Comparison of ENCODE assay signal across 22 mouse cellular contexts in the genomic region with DNA sequence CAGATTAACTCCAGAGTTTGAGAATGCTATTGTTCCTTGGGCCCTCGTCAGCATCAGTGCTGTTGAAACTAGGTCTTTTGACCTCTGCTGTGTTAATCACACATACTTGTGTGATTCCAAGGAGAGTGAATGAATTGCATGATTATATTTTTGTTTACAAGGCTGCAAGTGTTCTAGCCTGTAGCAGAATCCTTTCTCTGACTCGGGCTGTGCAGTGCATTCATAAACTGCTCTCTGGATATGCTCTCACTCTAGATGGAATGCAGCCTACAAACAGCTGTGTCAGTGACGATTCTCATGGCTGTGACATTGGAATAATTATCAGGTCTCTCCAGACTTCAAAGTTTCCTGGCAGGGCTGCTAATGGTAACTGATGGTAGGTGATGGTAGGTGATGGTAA.
DNase-seq lines count a peak whose midpoint lies in the region; ATAC-seq and TF ChIP-seq lines count a peak whose summit lies in the region.
"Had no signal": no experiment of that assay in that cellular context is flagged by ENCODE, and none has a peak within 500 bp of the region (broad histone marks: within the 10 kb centered on the region; RNA-seq: fewer than 3 reads in every experiment).

No protein-coding gene starts in this region.

- H3K9me3 ChIP-seq in heart, embryonic 10.5 days: no peaks in the 10 kb centered on the region
- H3K9me3 ChIP-seq in forebrain, embryonic 14.5 days (replicated peaks; ENCODE audit: control insufficient read depth, low read length): no peaks in the 10 kb centered on the region
- H3K9me3 ChIP-seq in midbrain, embryonic 16.5 days (replicated peaks; ENCODE audit: control insufficient read depth, low read length, poor library complexity, severe bottlenecking): no peaks in the 10 kb centered on the region
- H3K9me3 ChIP-seq: hindbrain, embryonic 10.5 days had no signal

- 38% methylated on average over 3 of the region's 3 CpGs for WGBS in heart, embryonic 10.5 days
- WGBS in forebrain, embryonic 14.5 days: 8% methylated on average over 3 of the region's 3 CpGs
- WGBS in midbrain, embryonic 16.5 days: 14% methylated on average over 3 of the region's 3 CpGs

- no peaks in the 10 kb centered on the region for H3K36me3 ChIP-seq in heart, embryonic 10.5 days
- H3K36me3 ChIP-seq in forebrain, embryonic 14.5 days (ENCODE audit: control insufficient read depth, insufficient read depth, low read length): no peaks in the 10 kb centered on the region
- H3K36me3 ChIP-seq in midbrain, embryonic 16.5 days (ENCODE audit: control insufficient read depth, insufficient read depth, low read length): no peaks in the 10 kb centered on the region
- H3K36me3 ChIP-seq: hindbrain, embryonic 10.5 days had no signal

- no peak overlapping the region for H3K9ac ChIP-seq in forebrain, embryonic 14.5 days (ENCODE audit: low read length)
- H3K9ac ChIP-seq in midbrain, embryonic 16.5 days (ENCODE audit: low read depth, low read length): no peak overlapping the region

- intact Hi-C loops in heart, postnatal 10 days (cut with DNase I): no loop called here

- TF ChIP-seq POLR2A in brain, embryonic 14.5 days (IDR thresholded peaks at IDR 0.05; ENCODE audit: borderline replicate concordance, extremely low read depth, insufficient read depth, insufficient read length, poor library complexity, severe bottlenecking): no peak

- H3K4me3 ChIP-seq in heart, embryonic 10.5 days: no peak overlapping the region
- no peak overlapping the region for H3K4me3 ChIP-seq in forebrain, embryonic 14.5 days (ENCODE audit: low read depth, low read length)
- no peak overlapping the region for H3K4me3 ChIP-seq in midbrain, embryonic 16.5 days (ENCODE audit: low read depth, low read length)
- H3K4me3 ChIP-seq: heart, adult 2 months; hindbrain, embryonic 10.5 days; left cerebral cortex, adult 2 months had no signal

- DNase-seq in heart, postnatal 10 days: peak; percentile 6 to 11
- DNase-seq in heart, embryonic 10.5 days (ENCODE audit: low spot score): no peak
- peak; percentile 61 for DNase-seq in brain, embryonic 14.5 days (ENCODE audit: low read depth)
- peak; percentile 47 for DNase-seq in forebrain, embryonic 14.5 days (ENCODE audit: low spot score)
- no peak for DNase-seq in adrenal gland, postnatal 4 days (ENCODE audit: low spot score in 2 of 2)
- no peak for DNase-seq in spleen, postnatal 10 days (ENCODE audit: low spot score in 2 of 2)
- DNase-seq: adrenal gland, adult 2 months; cerebellum, adult 11 months; cerebellum, postnatal 14 days; gastrocnemius, postnatal 10 days; heart, adult 2 months; kidney, postnatal 36 days; layer of hippocampus, adult 9-11 months; left cerebral cortex, postnatal 4 days; lung, adult 2 months; lung, postnatal 4 days; right cerebral cortex, postnatal 4 days had no signal

- TF ChIP-seq CTCF in brain, embryonic 14.5 days (IDR thresholded peaks at IDR 0.05; ENCODE audit: borderline replicate concordance, extremely low read depth, insufficient read depth, insufficient read length): no peak

- ATAC-seq in forebrain, embryonic 14.5 days: peak; percentile 55; the same call in 1 of the 2 replicates
- peak; percentile 58 for ATAC-seq in midbrain, embryonic 16.5 days

- no peaks in the 10 kb centered on the region for H3K27me3 ChIP-seq in heart, embryonic 10.5 days (ENCODE audit: insufficient read depth, poor library complexity, severe bottlenecking)
- no peaks in the 10 kb centered on the region for H3K27me3 ChIP-seq in forebrain, embryonic 14.5 days (replicated peaks; ENCODE audit: control insufficient read depth, insufficient read depth, low read length)
- H3K27me3 ChIP-seq in midbrain, embryonic 16.5 days (ENCODE audit: control insufficient read depth, insufficient read depth, low read depth, low read length): no peaks in the 10 kb centered on the region

- no peaks in the 10 kb centered on the region for H3K4me1 ChIP-seq in heart, embryonic 10.5 days
- no peaks in the 10 kb centered on the region for H3K4me1 ChIP-seq in forebrain, embryonic 14.5 days (ENCODE audit: control insufficient read depth, insufficient read depth, low read length)
- H3K4me1 ChIP-seq in midbrain, embryonic 16.5 days (ENCODE audit: control insufficient read depth, insufficient read depth, low read length): no peaks in the 10 kb centered on the region
- H3K4me1 ChIP-seq: hindbrain, embryonic 10.5 days had no signal

- no peak overlapping the region for H3K4me2 ChIP-seq in forebrain, embryonic 14.5 days (ENCODE audit: low read length)
- H3K4me2 ChIP-seq in midbrain, embryonic 16.5 days (ENCODE audit: low read length): no peak overlapping the region
- H3K4me2 ChIP-seq: liver, embryonic 11.5 days had no signal

- H3K27ac ChIP-seq in heart, embryonic 10.5 days: no peak overlapping the region
- no peak overlapping the region for H3K27ac ChIP-seq in forebrain, embryonic 14.5 days (ENCODE audit: low read depth, low read length)
- H3K27ac ChIP-seq in midbrain, embryonic 16.5 days (ENCODE audit: low read length): no peak overlapping the region
- H3K27ac ChIP-seq: heart, adult 2 months; hindbrain, embryonic 10.5 days; left cerebral cortex, adult 2 months; stomach, postnatal 0 days had no signal

Comparison
In these comparisons a context has a peak if more than half of its experiments do, and no peak if none do; other contexts are left out.
1. DNase-seq: peak in heart, postnatal 10 days (2 of 2), brain, embryonic 14.5 days (single experiment) and forebrain, embryonic 14.5 days (single experiment); none in heart, embryonic 10.5 days (single experiment), adrenal gland, postnatal 4 days (0 of 2) and spleen, postnatal 10 days (0 of 2).